Mouse (Mus musculus) right cerebral cortex, postnatal 25 days (tissue): ENCODE data around the gene Tmem41b.
A peak's percentile ranks its signal among the peaks of the same experiment; 100 is the strongest.

ENCODE experiments used
- DNase-seq: peaks from one replicate; pipeline ENCODE4 v3.0.0; 2022

Tmem41b gene

GRCm38 (mm10) chr7:109975966-109976715 is 10.6 kb downstream of the Tmem41b start:
- no peak for DNase-seq

- no peak for DNase-seq
Measured at GRCm38 (mm10) chr7:109969542-109969941, 17.2 kb downstream of the Tmem41b start.

GRCm38 (mm10) chr7:109968924-109969450 is 17.7 kb downstream of the Tmem41b start:
- no peak for DNase-seq

- no peak for DNase-seq
Measured at GRCm38 (mm10) chr7:109967805-109968579, 18.7 kb downstream of the Tmem41b start.

- DNase-seq = no peak
Measured at GRCm38 (mm10) chr7:109965658-109966057, 21.1 kb downstream of the Tmem41b start.

- no peak for DNase-seq
Measured at GRCm38 (mm10) chr7:109963707-109964106, 23.0 kb downstream of the Tmem41b start.

- DNase-seq = no peak
Measured at GRCm38 (mm10) chr7:109962596-109962995, 24.1 kb downstream of the Tmem41b start.

GRCm38 (mm10) chr7:109961570-109961969 is 25.2 kb downstream of the Tmem41b start:
- DNase-seq = no peak

GRCm38 (mm10) chr7:109960613-109961154 is 26.0 kb downstream of the Tmem41b start:
- DNase-seq = no peak

GRCm38 (mm10) chr7:109959716-109960612 is 26.8 kb downstream of the Tmem41b start, which contains the start of gene Dennd5a:
TSS of gene Dennd5a (minus strand) at chr7:109960470.
- peak; percentile 87 for DNase-seq

GRCm38 (mm10) chr7:109958843-109959715 is 27.6 kb downstream of the Tmem41b start:
- no peak for DNase-seq

GRCm38 (mm10) chr7:109957996-109958789 is 28.5 kb downstream of the Tmem41b start:
- DNase-seq = no peak

GRCm38 (mm10) chr7:109954622-109955401 is 31.9 kb downstream of the Tmem41b start:
- no peak for DNase-seq

GRCm38 (mm10) chr7:109951297-109951696 is 35.4 kb downstream of the Tmem41b start:
- DNase-seq = no peak

GRCm38 (mm10) chr7:109944421-109945034 is 42.2 kb downstream of the Tmem41b start:
- no peak for DNase-seq

GRCm38 (mm10) chr7:109929628-109930027 is 57.1 kb downstream of the Tmem41b start:
- no peak for DNase-seq

- DNase-seq = peak; percentile 12
Measured at GRCm38 (mm10) chr7:109928365-109928764, 58.4 kb downstream of the Tmem41b start.

GRCm38 (mm10) chr7:109924965-109925364 is 61.8 kb downstream of the Tmem41b start:
- DNase-seq = no peak

GRCm38 (mm10) chr7:109922889-109923288 is 63.8 kb downstream of the Tmem41b start:
- DNase-seq = no peak
